Mouse (Mus musculus) lung, embryonic 14.5 days (tissue): ENCODE results near the gene Padi2. TPM values are rescaled to one million over a fixed set of nuclear protein-coding genes. Genes with fewer than 3 reads are reported as not detected.

ENCODE experiments used
- ATAC-seq: fragments of 200-750 bp; cut with Nextera tagmentation; 2 replicates; pipeline ENCODE4 v1.8.0; 2017; ENCODE audit warnings: mild to moderate bottlenecking, moderate TSS enrichment, moderate library complexity; ENCODE audit not compliant: insufficient read depth
- DNase-seq: peaks from one replicate; pipeline ENCODE4 v3.0.0-alpha.2; 2015
- H3K27ac ChIP-seq: fragments of 300-500 bp; sonication (generic); 2 replicates; pipeline ENCODE4 v1.5.1; 2014; ENCODE audit warnings: low read depth, mild to moderate bottlenecking, moderate library complexity
- H3K27me3 ChIP-seq: fragments of 300-500 bp; sonication (generic); 2 replicates; pipeline ENCODE4 v1.6.1; 2014; ENCODE audit warnings: low read length, control low read depth; ENCODE audit not compliant: insufficient read depth
- H3K36me3 ChIP-seq: fragments of 300-500 bp; sonication (generic); 2 replicates; pipeline ENCODE4 v1.6.1; 2014; ENCODE audit warnings: control low read depth; ENCODE audit not compliant: insufficient read depth
- H3K4me1 ChIP-seq: fragments of 300-500 bp; sonication (generic); 2 replicates; pipeline ENCODE4 v1.6.1; 2014; ENCODE audit warnings: antibody characterized with exemption, control low read depth; ENCODE audit not compliant: insufficient read depth
- H3K4me2 ChIP-seq: fragments of 300-500 bp; sonication (generic); 2 replicates; pipeline ENCODE4 v1.6.1; 2014; ENCODE audit warnings: mild to moderate bottlenecking
- H3K4me3 ChIP-seq: fragments of 300-500 bp; sonication (generic); 2 replicates; pipeline ENCODE4 v1.5.1; 2014; ENCODE audit warnings: low read depth, low read length
- H3K9ac ChIP-seq: fragments of 300-500 bp; sonication (generic); 2 replicates; pipeline ENCODE4 v1.6.1; 2014
- H3K9me3 ChIP-seq: fragments of 300-500 bp; sonication (generic); 2 replicates; pipeline ENCODE4 v1.6.1; 2016; ENCODE audit warnings: low read depth, low read length, control low read depth
- CTCF ChIP-seq: IDR thresholded peaks from 2 replicates; pipeline ENCODE4 v1.5.1; 2016; ENCODE audit warnings: antibody characterized with exemption, low read depth
- WGBS: fragments of 180-500 bp; shearing (Covaris S2); extraction: QIAGEN DNeasy Blood & Tissue Kit; methylation state at CpG from one replicate; pipeline ENCODE4 v1.1.7; 2014; 5-methylcytosine and 5-hydroxymethylcytosine counted together
- polyA plus RNA-seq: library from polyadenylated mRNA; unstranded; fragments of >200 nt; fragmentation: Nextera tagmentation; extraction: Ambion mirVana; gene quantifications from 2 replicates; pipeline ENCODE4 v1.2.1, GENCODE M21; 2014

Padi2 gene
- polyA plus RNA-seq, 1 experiment from 2014 or later, result 1.8 TPM

GRCm38 (mm10) chr4:140996812-140997211 is 90.7 kb downstream of the Padi2 start:
- TF ChIP-seq CTCF, result no peak
- H3K27ac ChIP-seq, result no peak overlapping the region
- no peaks in the 10 kb centered on the region for H3K4me1 ChIP-seq
- peaks cover 85% of the 10 kb centered on the region for H3K36me3 ChIP-seq
- no peak overlapping the region for H3K9ac ChIP-seq
- 92% methylated on average over 9 of the region's 9 CpGs for WGBS
- H3K4me2 ChIP-seq, result no peak overlapping the region
- no peaks in the 10 kb centered on the region for H3K9me3 ChIP-seq
- ATAC-seq (no peak), DNase-seq (no peak)
- no peaks in the 10 kb centered on the region for H3K27me3 ChIP-seq
- no peak overlapping the region for H3K4me3 ChIP-seq

Other genes with a start within 250 kb of the Padi2 start
- gene Arhgef10l, start 240.3 kb upstream of the Padi2 start, polyA plus RNA-seq, result 13.5 and 16.1 TPM in 2 replicates
- 54.9 and 62.8 TPM in 2 replicates for gene Rcc2, start 205.8 kb upstream of the Padi2 start, polyA plus RNA-seq
- not detected in 2 replicates for gene Padi6, start 163.7 kb upstream of the Padi2 start, polyA plus RNA-seq
- gene Padi4, start 132.1 kb upstream of the Padi2 start, polyA plus RNA-seq, result 1.8 and 2.1 TPM in 2 replicates
- gene Padi3, start 95.7 kb upstream of the Padi2 start, polyA plus RNA-seq, result 0.12 and 0.14 TPM in 2 replicates
- 0.04 and 0.11 TPM in 2 replicates for gene Padi1, start 60.6 kb upstream of the Padi2 start, polyA plus RNA-seq
- 382 and 392 TPM in 2 replicates for gene Sdhb, start 54.9 kb downstream of the Padi2 start, polyA plus RNA-seq
- 34.0 and 37.2 TPM in 2 replicates for gene Atp13a2, start 80.5 kb downstream of the Padi2 start, polyA plus RNA-seq
- gene Mfap2, start 104.1 kb downstream of the Padi2 start, polyA plus RNA-seq, result 517 and 566 TPM in 2 replicates
- 7.4 and 9.8 TPM in 2 replicates for gene Crocc, start 154.2 kb downstream of the Padi2 start, polyA plus RNA-seq
- gene Necap2, start 172.0 kb downstream of the Padi2 start, polyA plus RNA-seq, result 88.9 and 93.6 TPM in 2 replicates
- 0.20 and 0.34 TPM in 2 replicates for gene Spata21, start 182.0 kb downstream of the Padi2 start, polyA plus RNA-seq
- gene Szrd1, start 233.4 kb downstream of the Padi2 start, polyA plus RNA-seq, result 29.8 and 32.5 TPM in 2 replicates
- 28.1 and 28.6 TPM in 2 replicates for gene Fbxo42, start 241.6 kb downstream of the Padi2 start, polyA plus RNA-seq